In the genomic region with DNA sequence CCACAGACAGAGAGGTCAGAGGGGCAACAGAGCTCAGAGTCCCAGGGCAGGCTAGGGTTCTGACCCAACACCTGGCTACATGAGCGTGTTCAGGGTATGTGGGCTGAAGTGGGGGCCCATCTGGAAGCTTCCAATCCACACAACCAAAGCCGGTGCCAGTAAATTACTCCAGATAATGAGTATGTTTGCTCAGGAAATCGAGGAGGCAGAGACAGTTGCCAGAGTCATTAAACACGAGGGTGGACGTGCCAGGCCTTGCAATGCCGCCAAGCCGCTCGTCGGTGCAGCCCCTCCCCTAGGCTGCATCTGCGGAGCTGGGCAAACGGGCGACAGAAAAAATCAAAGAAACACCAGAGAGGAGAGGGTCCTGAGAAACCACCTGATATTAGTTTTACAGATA, we compare ENCODE assay signal across 13 mouse cellular contexts.
A peak's percentile ranks its signal among the peaks of the same experiment; 100 is the strongest.
DNase-seq lines count a peak whose midpoint lies in the region; ATAC-seq and TF ChIP-seq lines count a peak whose summit lies in the region.
"Had no signal": no experiment of that assay in that cellular context is flagged by ENCODE, and none has a peak within 500 bp of the region (broad histone marks: within the 10 kb centered on the region; RNA-seq: fewer than 3 reads in every experiment).

No protein-coding gene starts in this region.

- no peak overlapping the region for H3K9ac ChIP-seq in midbrain, embryonic 14.5 days (replicated peaks; ENCODE audit: low read length)

- H3K9me3 ChIP-seq in midbrain, embryonic 14.5 days (ENCODE audit: control insufficient read depth, low read length) = no peaks in the 10 kb centered on the region
- no peaks in the 10 kb centered on the region for H3K9me3 ChIP-seq in midbrain, embryonic 10.5 days (replicated peaks)

- peak; percentile 7 for DNase-seq in heart, postnatal 4 days
- no peak for DNase-seq in heart, adult 9 months (ENCODE audit: low spot score in 2 of 2)
- DNase-seq in midbrain, embryonic 14.5 days = peak; percentile 31
- DNase-seq in midbrain, embryonic 10.5 days (ENCODE audit: low spot score) = no peak
- DNase-seq in layer of hippocampus, adult 2 months (ENCODE audit: low spot score in 2 of 2) = peak; percentile 32 to 40
- DNase-seq in right cerebral cortex, postnatal 10 days (ENCODE audit: low spot score in 2 of 2) = peak; percentile 69 to 74
- no peak for DNase-seq in adrenal gland, adult 8-10 months
- no peak for DNase-seq in adipocyte (ENCODE audit: low spot score)
- DNase-seq: heart, adult 2 months; kidney, postnatal 14 days; thymus, postnatal 36 days had no signal

- 84% methylated on average over 12 of the region's 12 CpGs for WGBS in midbrain, embryonic 14.5 days
- WGBS in midbrain, embryonic 10.5 days = 87% methylated on average over 12 of the region's 12 CpGs

- H3K27ac ChIP-seq in midbrain, embryonic 14.5 days (replicated peaks; ENCODE audit: low read depth, low read length) = no peak overlapping the region
- H3K27ac ChIP-seq in midbrain, embryonic 10.5 days (replicated peaks) = no peak overlapping the region
- H3K27ac ChIP-seq in layer of hippocampus, adult 2 months = no peak overlapping the region
- H3K27ac ChIP-seq: heart, adult 2 months had no signal

- no peak overlapping the region for H3K4me2 ChIP-seq in midbrain, embryonic 14.5 days (ENCODE audit: low read length)

- H3K36me3 ChIP-seq in midbrain, embryonic 14.5 days (ENCODE audit: control insufficient read depth, insufficient read depth, low read length) = no peaks in the 10 kb centered on the region
- H3K36me3 ChIP-seq in midbrain, embryonic 10.5 days = no peaks in the 10 kb centered on the region

- H3K4me1 ChIP-seq in midbrain, embryonic 14.5 days (ENCODE audit: control insufficient read depth, insufficient read depth, low read length) = no peaks in the 10 kb centered on the region
- H3K4me1 ChIP-seq in midbrain, embryonic 10.5 days = no peaks in the 10 kb centered on the region

- no peak for TF ChIP-seq CTCF in layer of hippocampus, adult 2 months (conservative IDR thresholded peaks at IDR 0.05)

- ATAC-seq in midbrain, embryonic 14.5 days (ENCODE audit: low FRiP score, low TSS enrichment) = no peak

- H3K4me3 ChIP-seq in midbrain, embryonic 14.5 days (replicated peaks; ENCODE audit: low read depth, low read length) = no peak overlapping the region
- no peak overlapping the region for H3K4me3 ChIP-seq in midbrain, embryonic 10.5 days
- no peak overlapping the region for H3K4me3 ChIP-seq in layer of hippocampus, adult 2 months
- H3K4me3 ChIP-seq: erythroblast, embryonic 14.5 days; heart, adult 2 months; myocyte had no signal

- H3K27me3 ChIP-seq in midbrain, embryonic 14.5 days (ENCODE audit: control insufficient read depth, insufficient read depth, low read length) = no peaks in the 10 kb centered on the region
- H3K27me3 ChIP-seq in midbrain, embryonic 10.5 days (ENCODE audit: low read depth, poor library complexity, severe bottlenecking) = no peaks in the 10 kb centered on the region

Comparison
In these comparisons a context has a peak if more than half of its experiments do, and no peak if none do; other contexts are left out.
1. DNase-seq: peak in heart, postnatal 4 days (single experiment), midbrain, embryonic 14.5 days (single experiment), layer of hippocampus, adult 2 months (2 of 2) and right cerebral cortex, postnatal 10 days (2 of 2); none in heart, adult 9 months (0 of 2), midbrain, embryonic 10.5 days (single experiment), adrenal gland, adult 8-10 months (single experiment) and adipocyte (single experiment).